Mouse (Mus musculus) cerebellum, postnatal 4 days (tissue): ENCODE results near the gene Arf3.
"Not testable (repeated sequence)": the region's sequence is repeated elsewhere in the genome, so short reads cannot be mapped to it uniquely, and the experiment has no call there.

Source experiments
- DNase-seq, 2 experiments: peaks; one replicate each; pipeline ENCODE4 v3.0.0; 2022; ENCODE audit warnings: low spot score in 2 of 2, mixed read lengths in 1 of 2

Gene Arf3

DNA sequence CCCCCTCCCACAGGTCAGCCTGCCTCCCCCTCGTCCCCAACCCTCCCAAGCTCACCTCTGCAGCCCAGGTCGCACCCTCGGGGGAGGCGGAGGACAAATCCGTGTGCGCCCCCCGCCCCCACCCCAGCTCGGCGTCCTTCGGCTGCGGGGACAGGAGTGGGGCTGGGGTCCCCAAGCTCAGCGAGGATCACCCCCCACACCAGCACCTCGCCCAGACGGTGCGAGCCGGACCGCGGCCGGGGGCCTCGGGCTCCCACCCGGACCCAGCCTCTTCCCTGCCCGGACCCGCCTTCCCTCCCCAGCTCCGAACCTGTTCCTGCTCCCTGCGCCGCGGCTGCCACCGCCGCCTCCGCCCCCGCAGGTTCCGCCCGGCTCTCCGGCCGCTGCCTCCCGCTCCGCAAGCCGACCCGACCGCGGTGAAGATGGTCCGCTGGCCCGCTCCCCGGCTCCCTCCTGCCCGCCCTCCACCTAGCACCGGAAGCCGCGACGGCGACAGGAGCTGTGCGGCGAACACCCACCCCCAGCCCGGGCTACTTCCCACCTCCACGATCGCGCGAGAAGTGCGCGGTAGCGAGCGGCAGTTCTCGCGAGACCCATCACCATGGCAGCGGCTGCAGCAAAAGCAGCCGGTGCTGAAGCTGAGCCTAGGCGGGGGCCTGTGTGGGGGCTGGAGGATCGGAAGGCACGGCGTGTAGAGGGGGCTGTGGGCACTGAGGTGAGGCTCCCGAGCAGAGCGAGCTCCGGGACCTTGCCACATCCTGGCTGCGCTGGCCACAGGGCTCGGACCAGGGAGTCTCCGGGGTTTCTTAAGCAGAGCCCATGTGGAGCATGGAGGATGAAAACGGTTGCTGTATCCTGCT, at the start of gene Arf3:
TSS of gene Arf3 (minus strand) at position 545 of the 860 bp plus-strand sequence.
- peak; percentile 94 to 96 for DNase-seq

DNA sequence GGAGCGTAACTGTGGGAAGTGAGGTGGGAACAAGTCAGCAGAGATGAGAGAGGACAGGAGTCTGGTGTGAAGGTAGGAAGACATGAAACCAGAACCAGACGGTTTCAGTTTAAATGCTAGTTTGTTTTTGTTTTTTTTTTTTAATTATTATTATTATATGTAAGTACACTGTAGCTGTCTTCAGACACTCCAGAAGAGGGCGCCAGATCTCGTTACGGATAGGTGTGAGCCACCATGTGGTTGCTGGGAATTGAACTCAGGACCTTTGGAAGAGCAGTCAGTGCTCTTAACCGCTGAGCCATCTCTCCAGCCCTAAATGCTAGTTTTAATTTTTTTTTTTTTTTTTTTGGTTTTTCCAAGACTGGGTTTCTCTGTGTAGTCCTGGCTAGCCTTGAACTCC, 47.2 kb upstream of the Arf3 start:
- not testable (repeated sequence) for DNase-seq

DNA sequence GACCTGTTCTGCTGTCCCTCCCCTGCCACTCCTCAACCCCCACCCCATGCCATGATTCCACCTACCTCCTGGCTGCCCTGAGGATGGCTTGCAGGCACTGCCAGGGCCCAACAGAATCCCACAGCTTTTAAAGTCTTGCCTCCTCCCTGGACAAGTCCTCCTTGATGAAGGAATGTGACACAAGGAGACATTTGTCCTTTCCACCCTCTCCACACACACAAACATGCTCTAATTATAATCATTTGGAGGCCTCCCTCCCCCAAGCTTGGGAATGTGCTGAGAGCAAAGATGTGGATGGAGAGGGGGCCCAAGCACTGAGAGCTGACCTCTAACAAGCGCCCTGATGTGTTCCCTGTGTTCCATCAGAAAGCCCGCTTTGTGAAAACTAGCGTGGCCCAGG, 46.4 kb upstream of the Arf3 start, which contains the start of gene Ddn:
TSS of gene Ddn (minus strand) at position 101 of the 400 bp plus-strand sequence.
- no peak for DNase-seq

DNA sequence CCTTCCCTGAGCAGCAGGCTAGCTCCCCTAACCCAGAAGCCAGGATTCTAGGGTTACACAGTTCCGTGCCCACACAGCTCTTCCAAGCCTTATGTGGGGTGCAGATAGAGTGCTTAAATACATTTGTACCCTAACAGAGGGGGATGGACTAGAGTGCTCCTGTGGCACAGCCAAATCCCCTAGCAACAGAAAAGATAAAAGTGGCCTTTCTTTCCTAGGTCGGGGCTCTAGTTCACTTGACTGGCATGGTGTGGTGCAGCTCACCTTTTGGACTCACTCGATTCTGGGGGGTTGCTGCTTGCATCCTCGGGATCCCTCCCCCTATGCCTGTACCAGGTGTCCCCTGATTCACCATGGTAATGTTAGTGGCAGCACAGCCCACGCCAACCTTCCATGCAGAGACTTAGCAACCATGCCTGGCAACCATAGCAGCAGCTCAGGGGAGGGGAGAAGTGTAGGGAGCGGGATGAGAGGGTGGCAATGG, 45.7 kb upstream of the Arf3 start:
- DNase-seq: no peak

DNA sequence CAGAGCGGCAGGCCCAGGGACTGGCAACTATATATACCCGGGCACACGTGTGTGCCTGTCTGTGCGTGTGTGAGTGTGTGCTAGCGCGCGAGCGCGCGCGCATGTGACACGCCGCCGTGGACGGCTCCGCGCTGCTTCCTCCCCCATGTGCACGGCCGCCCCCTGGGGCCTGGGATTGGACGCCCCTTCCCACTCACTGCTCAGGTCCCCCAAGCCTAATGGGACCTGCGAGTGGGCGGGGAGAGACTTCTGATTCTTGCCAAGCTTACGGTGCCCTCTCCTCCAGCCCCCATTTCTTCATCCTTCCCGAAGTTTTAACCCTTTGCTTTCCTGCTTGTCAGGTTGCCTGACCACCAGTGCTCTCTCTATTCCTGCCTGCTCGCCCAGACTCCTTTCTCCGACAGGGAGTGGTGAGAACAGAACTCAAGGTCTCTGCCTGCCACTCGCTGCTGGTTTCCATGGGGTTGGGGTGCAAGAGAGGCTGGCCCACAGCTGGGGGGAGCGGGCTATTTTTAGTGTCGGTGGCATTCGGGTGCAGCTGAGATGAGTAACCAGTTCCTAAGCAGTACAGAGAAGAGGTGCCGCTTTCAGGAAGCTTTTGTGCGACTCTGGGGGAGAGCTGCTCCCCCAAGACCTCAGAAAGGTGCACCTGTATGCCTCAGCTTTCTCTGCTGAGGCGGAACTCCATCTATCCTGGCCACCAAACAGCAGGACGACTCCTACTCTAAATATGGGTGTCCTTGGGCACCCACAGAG, 45.1 kb upstream of the Arf3 start:
- no peak for DNase-seq

DNA sequence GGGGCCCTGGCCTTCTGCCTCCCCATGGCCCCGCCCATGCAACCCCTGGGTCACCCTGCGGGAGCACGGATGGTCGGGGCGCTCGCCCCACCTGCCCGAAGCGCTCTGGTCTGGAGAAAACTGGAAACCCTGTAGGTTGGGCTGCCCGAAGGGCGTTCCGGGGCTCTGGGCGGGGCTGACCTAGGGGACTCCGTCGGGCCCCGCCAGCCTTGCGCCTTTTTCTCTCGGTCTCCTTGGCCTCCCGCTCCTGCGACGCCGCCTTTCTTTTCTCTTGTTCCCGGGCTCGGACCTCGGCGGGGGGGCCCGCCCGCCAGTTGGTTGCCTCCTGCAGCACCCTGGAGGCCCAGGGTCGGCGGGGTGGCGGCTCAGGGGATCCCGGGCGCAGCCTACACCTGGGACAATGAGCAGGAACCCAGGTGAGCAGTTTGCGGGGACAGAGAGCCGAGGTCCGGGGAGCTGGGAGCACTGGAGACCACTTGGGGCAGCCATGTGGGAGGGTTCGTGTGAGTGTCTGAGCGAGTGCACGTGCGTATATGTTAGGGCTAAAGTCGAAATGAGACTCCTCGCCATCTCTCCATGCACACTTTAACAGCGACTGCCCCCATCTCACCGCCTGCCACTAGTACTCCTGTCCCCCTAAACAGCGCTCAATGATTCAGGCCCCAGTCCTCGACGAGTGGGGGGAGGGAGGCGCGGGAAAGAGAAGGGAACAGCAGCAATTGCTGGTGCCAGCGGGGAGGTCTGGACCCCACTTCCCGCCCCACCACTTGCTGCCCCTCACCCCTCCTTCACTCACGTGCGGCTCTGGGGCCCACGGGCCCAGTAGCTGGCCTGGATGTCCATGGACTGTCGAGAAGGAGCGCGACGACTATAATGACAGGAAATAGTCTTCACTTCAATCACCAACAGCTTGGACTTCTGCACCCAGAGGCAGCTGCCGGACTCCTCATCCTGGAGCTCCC, 44.1 kb upstream of the Arf3 start:
- no peak for DNase-seq

DNA sequence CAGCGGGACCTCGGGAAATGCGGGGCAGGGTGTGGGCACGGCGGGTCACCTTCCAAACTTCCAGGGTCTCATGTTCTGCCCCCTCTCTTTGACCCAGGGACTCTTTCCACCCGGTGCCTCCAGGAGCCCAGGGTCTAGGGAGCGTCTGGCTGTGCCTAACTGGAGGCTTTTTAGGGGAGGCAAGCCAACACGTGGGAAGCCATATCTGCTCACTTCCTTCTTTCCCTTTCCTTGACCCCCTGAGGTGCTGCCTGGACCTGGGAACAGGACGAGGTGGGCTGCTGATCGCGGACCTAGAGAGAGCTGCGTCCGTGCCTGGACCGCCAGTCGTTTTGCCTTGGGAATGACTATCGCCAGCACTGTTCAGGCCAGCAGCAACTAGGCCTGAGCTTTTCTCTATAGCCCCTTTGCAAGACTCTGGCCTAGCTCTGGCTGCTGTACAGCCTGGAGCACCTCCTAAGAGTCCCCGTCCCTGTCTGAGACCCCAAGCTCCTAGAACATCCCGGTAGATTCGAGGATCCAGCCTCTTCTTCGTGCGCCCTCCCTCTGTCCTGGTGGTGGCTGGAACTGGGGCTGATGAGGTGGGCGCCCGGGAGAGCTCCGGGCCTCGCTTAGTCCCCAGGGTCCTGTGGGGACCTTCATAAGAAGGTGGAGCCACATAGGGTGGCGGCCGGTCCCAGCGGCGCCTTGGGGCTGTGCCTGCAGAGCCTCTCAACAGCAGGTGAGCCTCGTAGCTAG, 43.2 kb upstream of the Arf3 start:
- no peak for DNase-seq

DNA sequence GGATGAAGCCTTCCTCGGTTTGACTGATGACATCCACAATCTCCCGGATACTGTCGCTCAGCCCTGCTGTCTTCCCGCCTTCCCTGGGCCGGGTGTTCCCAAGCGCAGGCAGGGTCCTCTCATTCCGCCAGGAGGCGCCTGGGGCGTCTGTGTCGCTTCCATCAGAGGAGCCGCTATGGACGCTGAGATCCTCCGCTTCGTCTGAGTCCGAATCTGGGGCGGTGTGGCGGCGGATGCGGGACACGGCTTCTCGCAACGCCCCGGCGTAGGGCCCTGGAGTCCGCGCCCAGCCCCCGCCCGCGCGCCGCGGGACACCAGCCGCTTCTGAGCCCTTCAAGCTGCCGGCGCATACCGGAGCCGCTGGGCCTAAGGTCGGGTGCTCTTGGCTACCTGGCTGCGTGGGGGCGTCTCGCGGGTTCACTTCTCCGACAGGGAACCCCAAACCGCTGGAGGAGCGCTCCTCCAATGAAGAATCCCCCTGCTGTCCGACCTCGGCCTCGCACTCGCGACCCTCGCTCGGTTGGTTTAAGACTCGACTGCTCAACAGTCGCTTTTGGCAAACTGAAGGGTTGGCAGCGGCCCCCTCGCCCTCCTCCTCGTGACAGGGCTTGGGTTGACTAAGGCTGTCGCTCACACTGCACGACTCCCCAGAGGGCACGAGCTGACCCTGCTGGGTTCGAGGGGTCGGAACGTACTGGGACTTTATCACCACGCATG, 42.5 kb upstream of the Arf3 start:
- peak in 1 of 2 experiments; percentile 75 for DNase-seq

DNA sequence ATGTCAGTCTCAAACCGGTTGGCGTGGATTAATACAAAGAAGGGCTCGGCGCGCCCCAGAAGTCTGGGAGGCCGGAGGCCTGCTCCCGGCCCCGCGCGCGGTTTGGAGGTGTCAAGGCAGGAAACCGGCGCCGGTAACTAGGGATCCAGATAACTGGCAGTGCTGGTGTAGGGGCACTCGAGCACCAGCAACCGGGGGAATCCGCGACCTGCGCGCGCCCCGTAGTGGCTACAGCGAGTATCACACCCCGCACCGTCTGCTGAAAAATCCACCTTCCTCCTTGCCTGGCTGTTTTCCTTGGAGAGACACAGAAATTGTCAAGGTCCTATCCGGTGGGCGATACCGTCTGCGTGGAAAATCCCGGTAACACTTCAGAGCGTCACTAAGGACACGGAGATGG, 41.0 kb upstream of the Arf3 start:
- DNase-seq: peak; percentile 89 to 93

DNA sequence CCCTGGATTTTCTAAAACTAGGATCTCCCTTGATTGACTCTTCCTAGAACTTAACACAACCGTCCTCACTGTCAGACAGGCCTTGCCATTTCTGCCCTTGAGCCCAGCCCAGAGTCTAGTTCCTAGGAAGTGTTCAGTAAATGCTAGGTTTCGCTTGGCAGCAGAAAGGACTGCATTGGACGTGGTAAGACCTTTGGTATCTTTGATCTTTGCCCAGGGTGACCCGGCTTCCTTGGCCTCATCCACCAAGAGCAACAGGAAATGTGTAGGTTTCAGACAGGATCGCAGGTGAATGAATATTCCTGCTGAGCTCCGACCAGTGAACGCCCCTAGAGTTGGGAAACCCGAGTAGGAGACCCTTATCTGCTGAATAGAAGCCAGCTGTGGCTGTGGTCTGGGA, 39.9 kb upstream of the Arf3 start:
- DNase-seq: no peak

DNA sequence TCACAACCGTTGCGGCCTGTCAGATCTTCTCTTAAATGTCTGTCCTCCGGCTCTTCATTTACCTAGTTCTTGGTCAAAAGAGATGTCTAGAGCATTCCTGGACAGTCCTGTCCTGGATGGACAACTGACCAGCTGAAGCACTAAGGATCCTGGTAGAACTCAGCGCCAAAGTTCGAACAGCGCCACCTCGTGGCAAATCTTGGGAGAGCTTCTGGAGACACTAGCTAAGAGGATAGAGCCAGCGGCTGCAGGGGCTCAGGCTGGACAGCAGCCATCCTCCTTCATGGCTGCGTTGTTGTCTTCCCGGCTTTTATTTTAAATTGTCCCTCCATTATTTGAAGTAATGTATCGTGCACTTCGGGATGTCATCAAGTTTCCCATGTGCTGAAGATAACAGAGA, 36.4 kb upstream of the Arf3 start:
- peak; percentile 86 to 90 for DNase-seq

DNA sequence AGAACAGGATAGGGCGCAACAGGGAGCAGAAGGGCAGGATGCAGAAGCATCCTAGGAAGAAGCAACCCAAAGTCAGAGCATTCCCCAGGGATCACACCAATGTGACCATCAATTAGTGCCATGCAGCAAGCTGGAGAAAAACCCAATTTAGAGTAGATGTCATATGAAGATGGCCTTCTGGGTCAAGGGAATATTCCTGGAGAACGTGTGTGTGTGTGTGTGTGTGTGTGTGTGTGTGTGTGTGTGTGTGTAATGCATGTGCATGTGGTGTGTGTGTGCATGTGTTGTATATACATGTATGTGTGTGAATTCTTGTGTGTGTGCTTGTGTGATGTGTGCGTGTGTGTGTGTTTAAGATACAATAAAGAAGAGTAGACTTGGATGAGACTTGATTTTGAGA, 35.9 kb upstream of the Arf3 start:
- no peak for DNase-seq

DNA sequence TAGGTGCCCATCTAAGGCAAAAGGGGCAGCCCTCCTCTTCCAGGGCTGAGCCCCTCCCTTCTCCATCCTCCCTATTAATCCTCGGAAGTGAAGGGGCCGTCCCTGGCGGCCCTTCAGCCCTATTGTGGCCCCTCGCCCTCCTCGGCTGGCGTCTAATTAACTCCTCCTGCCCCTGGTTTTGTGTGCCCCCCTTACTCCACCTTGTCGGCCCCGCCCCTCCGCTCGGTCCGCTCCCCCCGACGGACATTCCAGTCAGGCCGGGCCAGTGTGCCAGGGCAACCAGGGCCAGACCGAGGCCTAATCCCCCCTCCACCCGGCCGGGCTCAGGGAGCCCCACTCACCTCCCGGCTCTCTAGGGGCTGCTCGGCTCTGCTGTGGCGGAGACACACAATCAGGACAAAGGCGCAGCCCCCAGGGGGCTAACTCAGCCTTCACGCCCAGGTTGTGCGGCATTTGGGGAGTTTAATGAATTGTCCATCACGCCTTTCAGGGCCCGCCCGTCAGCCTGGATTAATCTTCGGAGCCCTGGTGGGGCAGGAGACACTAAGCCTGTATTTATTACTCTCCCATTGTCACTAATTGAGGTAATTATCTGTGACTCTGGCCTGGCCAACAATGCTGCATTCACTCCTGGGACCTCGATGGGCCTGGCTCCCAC, 35.0 kb upstream of the Arf3 start:
- no peak for DNase-seq

DNA sequence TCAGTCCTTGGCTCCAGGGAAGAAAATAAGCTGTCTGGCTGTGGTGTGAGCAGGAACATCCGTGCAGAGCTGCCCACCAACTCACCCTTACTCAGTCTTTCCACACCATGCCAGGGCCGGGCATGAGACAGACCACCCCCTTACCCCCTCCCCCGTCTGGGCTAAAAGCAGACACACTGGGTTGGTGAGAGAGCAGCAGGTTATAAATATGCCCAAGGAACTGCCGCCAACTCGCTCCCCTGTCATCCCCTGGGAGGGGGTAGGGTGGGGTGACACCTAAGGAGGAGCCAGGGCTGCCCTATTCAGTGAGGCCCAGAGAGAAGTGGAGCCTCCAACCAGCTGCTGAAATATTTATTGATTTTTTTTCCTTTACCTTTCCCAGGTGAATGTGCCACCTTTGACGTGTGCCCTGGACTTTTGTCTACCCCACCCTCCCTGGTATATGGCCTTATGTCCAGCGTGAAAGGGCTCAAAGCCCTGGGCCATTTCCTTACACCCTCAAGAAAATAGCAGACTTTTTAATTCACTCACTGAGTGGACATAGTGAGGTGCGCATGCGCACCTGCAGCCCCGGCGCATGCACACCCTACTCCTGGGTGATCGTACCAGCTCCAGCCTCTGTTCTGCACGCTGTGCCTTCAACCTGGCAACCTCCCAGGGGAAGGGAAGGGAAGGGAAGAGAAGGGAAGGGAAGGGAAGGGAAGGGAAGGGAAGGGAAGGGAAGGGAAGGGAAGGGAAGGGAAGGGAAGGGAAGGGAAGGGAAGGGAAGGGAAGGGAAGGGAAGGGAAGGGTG, 34.0 kb upstream of the Arf3 start:
- DNase-seq: no peak

DNA sequence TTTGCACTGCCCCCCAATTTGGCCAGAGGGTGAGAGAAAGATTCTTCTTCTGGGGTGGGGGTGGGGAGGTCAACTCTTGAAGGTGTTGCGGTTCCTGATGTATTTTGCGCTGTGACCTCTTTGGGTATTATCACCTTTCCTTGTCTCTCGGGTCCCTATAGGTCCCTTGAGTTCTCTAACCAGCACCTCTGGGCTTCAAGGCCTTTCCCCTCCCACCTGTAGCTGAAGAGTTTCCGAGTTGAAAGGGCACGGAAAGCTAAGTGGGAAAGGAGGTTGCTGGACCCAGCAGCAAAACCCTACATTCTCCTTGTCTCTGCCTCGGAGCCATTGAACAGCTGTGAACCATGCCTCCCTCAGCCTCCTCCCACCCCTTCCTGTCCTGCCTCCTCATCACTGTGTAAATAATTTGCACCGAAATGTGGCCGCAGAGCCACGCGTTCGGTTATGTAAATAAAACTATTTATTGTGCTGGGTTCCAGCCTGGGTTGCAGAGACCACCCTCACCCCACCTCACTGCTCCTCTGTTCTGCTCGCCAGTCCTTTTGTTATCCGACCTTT, 30.2 kb upstream of the Arf3 start:
- DNase-seq: no peak

DNA sequence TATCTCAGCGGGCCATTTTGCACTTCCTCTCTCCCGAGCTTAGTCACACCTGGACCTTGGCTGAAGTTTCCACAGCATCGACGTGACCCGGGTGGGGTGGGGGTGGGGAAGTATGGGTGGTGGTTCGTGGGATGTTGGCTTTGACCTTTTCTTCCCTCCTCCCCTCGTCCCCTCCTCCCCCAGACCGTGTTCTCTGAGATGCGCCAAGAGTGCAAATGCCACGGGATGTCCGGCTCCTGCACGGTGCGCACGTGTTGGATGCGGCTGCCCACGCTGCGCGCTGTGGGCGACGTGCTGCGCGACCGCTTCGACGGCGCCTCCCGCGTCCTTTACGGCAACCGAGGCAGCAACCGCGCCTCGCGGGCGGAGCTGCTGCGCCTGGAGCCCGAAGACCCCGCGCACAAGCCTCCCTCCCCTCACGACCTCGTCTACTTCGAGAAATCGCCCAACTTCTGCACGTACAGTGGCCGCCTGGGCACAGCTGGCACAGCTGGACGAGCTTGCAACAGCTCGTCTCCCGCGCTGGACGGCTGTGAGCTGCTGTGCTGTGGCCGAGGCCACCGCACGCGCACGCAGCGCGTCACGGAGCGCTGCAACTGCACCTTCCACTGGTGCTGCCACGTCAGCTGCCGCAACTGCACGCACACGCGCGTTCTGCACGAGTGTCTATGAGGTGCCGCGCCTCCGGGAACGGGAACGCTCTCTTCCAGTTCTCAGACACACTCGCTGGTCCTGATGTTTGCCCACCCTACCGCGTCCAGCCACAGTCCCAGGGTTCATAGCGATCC, 29.4 kb upstream of the Arf3 start:
- no peak for DNase-seq

DNA sequence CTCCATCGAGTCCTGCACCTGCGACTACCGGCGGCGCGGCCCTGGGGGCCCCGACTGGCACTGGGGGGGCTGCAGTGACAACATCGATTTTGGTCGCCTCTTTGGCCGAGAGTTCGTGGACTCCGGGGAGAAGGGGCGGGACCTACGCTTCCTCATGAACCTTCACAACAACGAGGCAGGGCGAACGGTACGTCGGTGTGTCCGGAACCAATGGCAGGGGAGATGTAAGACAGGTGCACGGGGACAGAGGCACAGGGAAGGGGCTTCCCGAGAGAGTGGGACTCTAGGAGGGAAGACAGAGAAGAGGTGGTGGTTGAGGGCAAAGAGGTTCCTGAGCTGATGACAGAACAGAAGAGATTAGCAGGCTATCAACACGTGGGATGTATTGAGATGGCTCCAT, 28.8 kb upstream of the Arf3 start:
- DNase-seq: no peak

DNA sequence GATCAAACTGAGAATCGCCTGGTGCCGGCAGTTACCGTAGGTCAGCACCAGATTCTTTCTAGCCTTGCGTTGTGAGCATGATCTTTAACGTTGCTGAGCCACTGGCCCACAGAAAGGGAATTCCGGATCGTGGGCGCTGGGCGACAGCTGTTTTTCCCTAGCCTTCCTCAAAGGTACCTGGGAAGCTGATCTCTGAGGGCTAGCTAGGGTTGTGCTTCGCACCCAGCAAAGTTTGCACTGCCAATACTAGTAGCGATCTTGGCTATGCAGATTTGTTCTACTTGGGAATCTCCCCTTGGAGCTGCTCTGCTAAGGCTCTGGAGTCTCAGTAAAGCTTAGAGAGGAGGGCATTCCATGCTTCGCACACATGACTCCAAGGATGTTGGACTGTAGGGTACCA, 28.2 kb upstream of the Arf3 start:
- DNase-seq: no peak
